Mouse (Mus musculus) CH12.LX (cell line): ENCODE measurements around the gene H2-DMb2. TPM values are rescaled to one million over a fixed set of nuclear protein-coding genes. Genes with fewer than 3 reads are reported as not detected.

Experiments used
- DNase-seq: peaks from one replicate; pipeline ENCODE4 v3.0.0-alpha.2; 2013; ENCODE audit errors: extremely low read depth
- H3K27ac ChIP-seq: 2 replicates; pipeline ENCODE4 v1.5.1; 2012; ENCODE audit warnings: low read depth, mild to moderate bottlenecking, control low read depth, moderate library complexity; ENCODE audit not compliant: insufficient read depth
- H3K27me3 ChIP-seq: replicated peaks from 2 replicates; pipeline ENCODE3; 2012; ENCODE audit warnings: inconsistent platforms
- H3K36me3 ChIP-seq, 2 experiments: replicated peaks in 1 of 2; 2 replicates each; pipeline versions ENCODE3 to v1.6.1; 2012; ENCODE audit warnings: inconsistent platforms in 1 of 2, low read length in 1 of 2, mild to moderate bottlenecking in 1 of 2, mixed read lengths in 1 of 2, moderate library complexity in 1 of 2; ENCODE audit not compliant: control insufficient read depth in 1 of 2, insufficient read depth in 1 of 2
- H3K4me1 ChIP-seq, 2 experiments: 2 replicates each; pipeline ENCODE4 v1.6.1; 2012; ENCODE audit warnings: inconsistent platforms in 1 of 2, moderate library complexity in 1 of 2; ENCODE audit not compliant: insufficient read depth in 2 of 2, control insufficient read depth in 1 of 2
- H3K4me2 ChIP-seq: 2 replicates; pipeline ENCODE4 v1.6.1; 2012; ENCODE audit warnings: low read depth, mild to moderate bottlenecking, control low read depth; ENCODE audit not compliant: poor library complexity, insufficient read depth, severe bottlenecking
- H3K4me3 ChIP-seq, 3 experiments: fragments of 150-350 bp in 1 of 3; sonication (generic) in 1 of 3; replicated peaks in 1 of 3; 2 replicates each; pipeline versions ENCODE3 to v1.5.1; 2011 to 2012; ENCODE audit warnings: low read depth in 2 of 3, low read length in 2 of 3, mild to moderate bottlenecking in 2 of 3, moderate library complexity in 2 of 3, control low read depth in 1 of 3, improper control_type of control experiment in 1 of 3, inconsistent platforms in 1 of 3, mixed read lengths in 1 of 3; ENCODE audit not compliant: poor library complexity in 1 of 3
- H3K79me2 ChIP-seq: replicated peaks from 2 replicates; pipeline ENCODE4 v1.6.1; 2012; ENCODE audit warnings: mild to moderate bottlenecking, moderate library complexity; ENCODE audit not compliant: control insufficient read depth, poor library complexity, insufficient read depth, severe bottlenecking; ENCODE audit errors: extremely low read depth
- H3K9ac ChIP-seq: 2 replicates; pipeline ENCODE4 v1.6.1; 2012; ENCODE audit warnings: low read depth, mild to moderate bottlenecking, control low read depth, moderate library complexity; ENCODE audit not compliant: insufficient read depth
- H3K9me3 ChIP-seq: replicated peaks from 2 replicates; pipeline ENCODE3; 2012; ENCODE audit warnings: low read length, inconsistent platforms, mixed read lengths
- CHD1 ChIP-seq: IDR thresholded peaks from 2 replicates; pipeline ENCODE4 v1.6.1; 2012; ENCODE audit warnings: low read depth, low read length, improper control_type of control experiment, inconsistent platforms
- CTCF ChIP-seq, 2 experiments: IDR thresholded peaks in 1 of 2; conservative IDR thresholded peaks in 1 of 2; 2 replicates each; pipeline ENCODE4 v1.5.1; 2011 to 2012; ENCODE audit warnings: low read depth in 2 of 2, low read length in 2 of 2, improper control_type of control experiment in 1 of 2, inconsistent platforms in 1 of 2, mild to moderate bottlenecking in 1 of 2, moderate library complexity in 1 of 2
- E2F4 ChIP-seq: IDR thresholded peaks from 2 replicates; pipeline ENCODE4 v1.6.1; 2011; ENCODE audit warnings: low read depth, low read length, improper control_type of control experiment; ENCODE audit not compliant: insufficient replicate concordance
- ELF1 ChIP-seq: IDR thresholded peaks from 2 replicates; pipeline ENCODE4 v1.6.1; 2014; ENCODE audit warnings: low read depth, mild to moderate bottlenecking, inconsistent platforms, low read length, improper control_type of control experiment
- EP300 ChIP-seq: IDR thresholded peaks from 2 replicates; pipeline ENCODE4 v1.6.1; 2011; ENCODE audit warnings: low read length, improper control_type of control experiment
- ETS1 ChIP-seq: conservative IDR thresholded peaks from 2 replicates; pipeline ENCODE4 v1.6.1; 2012; ENCODE audit warnings: low read depth, mild to moderate bottlenecking, inconsistent platforms, low read length, improper control_type of control experiment, moderate library complexity
- HCFC1 ChIP-seq: IDR thresholded peaks from 2 replicates; pipeline ENCODE4 v1.6.1; 2012; ENCODE audit warnings: low read depth, mild to moderate bottlenecking, inconsistent platforms, low read length, improper control_type of control experiment
- IRF4 ChIP-seq: IDR thresholded peaks from 2 replicates; pipeline ENCODE4 v1.6.1; 2014; ENCODE audit warnings: low read depth, mild to moderate bottlenecking, inconsistent platforms, low read length, improper control_type of control experiment
- KAT2A ChIP-seq: IDR thresholded peaks from 2 replicates; pipeline ENCODE4 v1.6.1; 2012; ENCODE audit warnings: low read length, improper control_type of control experiment, inconsistent platforms; ENCODE audit not compliant: insufficient replicate concordance
- MAFK ChIP-seq: IDR thresholded peaks from 2 replicates; pipeline ENCODE4 v1.6.1; 2011; ENCODE audit warnings: low read length, improper control_type of control experiment; ENCODE audit not compliant: insufficient replicate concordance
- MAX ChIP-seq: IDR thresholded peaks from 2 replicates; pipeline ENCODE4 v1.6.1; 2011; ENCODE audit warnings: low read length, improper control_type of control experiment
- MAZ ChIP-seq: IDR thresholded peaks from 2 replicates; pipeline ENCODE4 v1.6.1; 2012; ENCODE audit warnings: low read depth, mild to moderate bottlenecking, inconsistent platforms, low read length, improper control_type of control experiment, moderate library complexity
- MXI1 ChIP-seq: IDR thresholded peaks from 2 replicates; pipeline ENCODE4 v1.6.1; 2011; ENCODE audit warnings: mild to moderate bottlenecking, low read depth, low read length, improper control_type of control experiment
- NELFE ChIP-seq: IDR thresholded peaks from 2 replicates; pipeline ENCODE4 v1.6.1; 2011; ENCODE audit warnings: low read depth, low read length, improper control_type of control experiment
- POLR2A ChIP-seq: IDR thresholded peaks from 2 replicates; pipeline ENCODE4 v1.6.1; 2011; ENCODE audit warnings: low read depth, mild to moderate bottlenecking, improper control_type of control experiment, low read length
- RAD21 ChIP-seq: IDR thresholded peaks from 2 replicates; pipeline ENCODE4 v1.6.1; 2011; ENCODE audit warnings: low read depth, mild to moderate bottlenecking, low read length, improper control_type of control experiment, moderate library complexity
- TBP ChIP-seq: conservative IDR thresholded peaks from 2 replicates; pipeline ENCODE4 v1.6.1; 2011; ENCODE audit warnings: low read depth, low read length, improper control_type of control experiment
- ZKSCAN1 ChIP-seq: IDR thresholded peaks from 2 replicates; pipeline ENCODE4 v1.6.1; 2012; ENCODE audit warnings: low read depth, inconsistent platforms, low read length, improper control_type of control experiment, borderline replicate concordance
- dilution Hi-C: fragments of 300-500 bp; cut with MboI; formaldehyde crosslinking; loops from 2 replicates; pipeline ENCODE4 v1.14.3; 2020; ENCODE audit warnings: low sequenced_read_pairs; ENCODE audit not compliant: extremely low pct_unique_long_range_greater_than_20kb, extremely low pct_ligation_motif_present
- in situ Hi-C: fragments of 300-500 bp; cut with MboI; formaldehyde crosslinking; loops from 3 replicates; pipeline ENCODE4 v1.14.3; 2019; ENCODE audit warnings: low sequenced_read_pairs, low pct_ligation_motif_present, low pct_unique_long_range_greater_than_20kb, mixed read lengths
- polyA plus RNA-seq: library from polyadenylated mRNA; unstranded; fragments of >175 nt; gene quantifications from 2 replicates; pipeline ENCODE4 v1.2.1, GENCODE M21; 2012; ENCODE audit warnings: low read depth; ENCODE audit not compliant: insufficient read length
- total RNA-seq, 2 experiments: library from RNA; depleted of rRNA; stranded (reverse); fragments of 300-350 nt in 1 of 2; fragments of >200 nt in 1 of 2; gene quantifications; 2 replicates each; pipeline ENCODE4 v1.2.3; 2012 to 2014

H2-DMb2 gene
- total and polyA plus RNA-seq, 3 experiments, result 107 to 199 (median 175) TPM

GRCm38 (mm10) chr17:34135297-34136224, 7.5 kb upstream of the H2-DMb2 start (continued):
- no peak for TF ChIP-seq KAT2A
- TF ChIP-seq E2F4, result no peak
- TF ChIP-seq MAX, result peak; percentile 62; the same call in 1 of the 2 replicates
- TF ChIP-seq CHD1, result no peak
- peak; percentile 98 for TF ChIP-seq RAD21
- peak; percentile 97 to 100 for TF ChIP-seq CTCF (conservative IDR thresholded peaks at IDR 0.05 in 1 of 2, IDR thresholded peaks at IDR 0.05 in 1 of 2; ENCODE audit: low read depth in 2 of 2, low read length in 2 of 2)
- 0 out of 2 replicates have a peak, but pooled peaks have one; percentile 10 for TF ChIP-seq EP300
- peak; percentile 95 for TF ChIP-seq NELFE
- TF ChIP-seq MAZ, result no peak; the same call in 1 of the 2 replicates
- peak; percentile 77 for TF ChIP-seq TBP
- TF ChIP-seq MXI1, result peak; percentile 52; the same call in 1 of the 2 replicates
- TF ChIP-seq, all 38 proteins: peak for 23

- TF ChIP-seq MAFK (no peak), ZKSCAN1 (no peak), HCFC1 (no peak), NELFE (no peak), ELF1 (no peak), RAD21 (no peak), POLR2A (no peak), CTCF (conservative IDR thresholded peaks at IDR 0.05 in 1 of 2, IDR thresholded peaks at IDR 0.05 in 1 of 2; ENCODE audit: low read depth in 2 of 2, low read length in 2 of 2) (no peak), ETS1 (no peak), E2F4 (no peak), IRF4 (no peak)
- Histone ChIP-seq H3K27me3 (no peaks in the 10 kb centered on the region), H3K4me3 (no peak overlapping the region), H3K4me1 (peaks cover 2 to 39% of the 10 kb centered on the region in 2 experiments), H3K79me2 (no peaks in the 10 kb centered on the region), H3K9ac (no peak overlapping the region), H3K9me3 (no peaks in the 10 kb centered on the region), H3K4me2 (no peak overlapping the region), H3K27ac (no peak overlapping the region), H3K36me3 (peaks cover 6 to 37% of the 10 kb centered on the region in 2 experiments)
- dilution Hi-C loops, result no loop called here
- in situ Hi-C loops, result no loop called here
- no peak for DNase-seq
Observed at GRCm38 (mm10) chr17:34137601-34138000, 5.5 kb upstream of the H2-DMb2 start.
